Mouse (Mus musculus): Measurements from ENCODE around the gene Gtf2a1.
"Not testable (repeated sequence)": the region's sequence is repeated elsewhere in the genome, so short reads cannot be mapped to it uniquely, and the experiment has no call there.

Gtf2a1 gene

GRCm38 (mm10) chr12:91581204-91582070 is 8.8 kb downstream of the Gtf2a1 start:
- no peak for DNase-seq (ENCODE audit: low spot score in 2 of 2)

GRCm38 (mm10) chr12:91579665-91580064 is 10.6 kb downstream of the Gtf2a1 start:
- DNase-seq (ENCODE audit: low spot score in 2 of 2) = no peak

GRCm38 (mm10) chr12:91571708-91572107 is 18.6 kb downstream of the Gtf2a1 start:
- DNase-seq (ENCODE audit: low spot score in 2 of 2) = no peak

GRCm38 (mm10) chr12:91569255-91569654 is 21.0 kb downstream of the Gtf2a1 start:
- no peak for DNase-seq (ENCODE audit: low spot score in 2 of 2)

- DNase-seq (ENCODE audit: low spot score in 2 of 2) = no peak
Measured at GRCm38 (mm10) chr12:91567145-91567544, 23.1 kb downstream of the Gtf2a1 start.

- not testable (repeated sequence) for DNase-seq (ENCODE audit: low spot score in 2 of 2)
Measured at GRCm38 (mm10) chr12:91558152-91558551, 32.1 kb downstream of the Gtf2a1 start.

- not testable (repeated sequence) for DNase-seq (ENCODE audit: low spot score in 2 of 2)
Measured at GRCm38 (mm10) chr12:91557358-91558005, 32.8 kb downstream of the Gtf2a1 start.

- peak; percentile 34 to 52 for DNase-seq (ENCODE audit: low spot score in 2 of 2)
Measured at GRCm38 (mm10) chr12:91551773-91552526, 38.3 kb downstream of the Gtf2a1 start.

- DNase-seq (ENCODE audit: low spot score in 2 of 2) = no peak
Measured at GRCm38 (mm10) chr12:91549471-91549870, 40.8 kb downstream of the Gtf2a1 start.

GRCm38 (mm10) chr12:91540202-91540601 is 50.1 kb downstream of the Gtf2a1 start:
- no peak for DNase-seq (ENCODE audit: low spot score in 2 of 2)

GRCm38 (mm10) chr12:91534514-91534913 is 55.8 kb downstream of the Gtf2a1 start:
- DNase-seq (ENCODE audit: low spot score in 2 of 2) = no peak

GRCm38 (mm10) chr12:91523626-91524025 is 66.7 kb downstream of the Gtf2a1 start:
- DNase-seq (ENCODE audit: low spot score in 2 of 2) = no peak

GRCm38 (mm10) chr12:91517808-91518207 is 72.5 kb downstream of the Gtf2a1 start:
- no peak for DNase-seq (ENCODE audit: low spot score in 2 of 2)

GRCm38 (mm10) chr12:91513980-91514379 is 76.3 kb downstream of the Gtf2a1 start:
- no peak for DNase-seq (ENCODE audit: low spot score in 2 of 2)

GRCm38 (mm10) chr12:91511766-91512165 is 78.5 kb downstream of the Gtf2a1 start:
- DNase-seq (ENCODE audit: low spot score in 2 of 2) = no peak

Measured in heart, adult 9 months (tissue).